Mouse (Mus musculus) neural tube, embryonic 12.5 days (tissue): ENCODE measurements at regions not wholly inside any gene's neighbourhood (a gene's known extent, or its start where the extent isn't known, plus 50 kb on each side); places are given as distances from the start of the nearest gene placed in this dataset.
A peak's percentile ranks its signal among the peaks of the same experiment; 100 is the strongest.

Experiments
- ATAC-seq: fragments of 200-750 bp; cut with Nextera tagmentation; 2 replicates; pipeline ENCODE4 v1.8.0; 2017; ENCODE audit warnings: low read depth, mild to moderate bottlenecking, moderate TSS enrichment, moderate library complexity; ENCODE audit not compliant: low FRiP score
- H3K27ac ChIP-seq: fragments of 300-500 bp; sonication (generic); 2 replicates; pipeline ENCODE4 v1.5.1; 2016
- H3K27me3 ChIP-seq: fragments of 300-500 bp; sonication (generic); replicated peaks from 2 replicates; pipeline ENCODE4 v1.6.1; 2016; ENCODE audit warnings: mild to moderate bottlenecking
- H3K36me3 ChIP-seq: fragments of 300-500 bp; sonication (generic); 2 replicates; pipeline ENCODE4 v1.6.1; 2016; ENCODE audit warnings: mild to moderate bottlenecking
- H3K4me1 ChIP-seq: fragments of 300-500 bp; sonication (generic); 2 replicates; pipeline ENCODE4 v1.6.1; 2016
- H3K4me2 ChIP-seq: fragments of 300-500 bp; sonication (generic); replicated peaks from 2 replicates; pipeline ENCODE4 v1.6.1; 2016; ENCODE audit warnings: mild to moderate bottlenecking
- H3K4me3 ChIP-seq: fragments of 300-500 bp; sonication (generic); 2 replicates; pipeline ENCODE4 v1.5.1; 2016
- H3K9ac ChIP-seq: fragments of 300-500 bp; sonication (generic); 2 replicates; pipeline ENCODE4 v1.6.1; 2016; ENCODE audit warnings: mild to moderate bottlenecking
- H3K9me3 ChIP-seq: fragments of 300-500 bp; sonication (generic); 2 replicates; pipeline ENCODE4 v1.6.1; 2016; ENCODE audit warnings: mild to moderate bottlenecking
- WGBS: fragments of 180-500 bp; shearing (Covaris S2); methylation state at CpG from one replicate; pipeline ENCODE4 v1.1.7; 2016; 5-methylcytosine and 5-hydroxymethylcytosine counted together

DNA sequence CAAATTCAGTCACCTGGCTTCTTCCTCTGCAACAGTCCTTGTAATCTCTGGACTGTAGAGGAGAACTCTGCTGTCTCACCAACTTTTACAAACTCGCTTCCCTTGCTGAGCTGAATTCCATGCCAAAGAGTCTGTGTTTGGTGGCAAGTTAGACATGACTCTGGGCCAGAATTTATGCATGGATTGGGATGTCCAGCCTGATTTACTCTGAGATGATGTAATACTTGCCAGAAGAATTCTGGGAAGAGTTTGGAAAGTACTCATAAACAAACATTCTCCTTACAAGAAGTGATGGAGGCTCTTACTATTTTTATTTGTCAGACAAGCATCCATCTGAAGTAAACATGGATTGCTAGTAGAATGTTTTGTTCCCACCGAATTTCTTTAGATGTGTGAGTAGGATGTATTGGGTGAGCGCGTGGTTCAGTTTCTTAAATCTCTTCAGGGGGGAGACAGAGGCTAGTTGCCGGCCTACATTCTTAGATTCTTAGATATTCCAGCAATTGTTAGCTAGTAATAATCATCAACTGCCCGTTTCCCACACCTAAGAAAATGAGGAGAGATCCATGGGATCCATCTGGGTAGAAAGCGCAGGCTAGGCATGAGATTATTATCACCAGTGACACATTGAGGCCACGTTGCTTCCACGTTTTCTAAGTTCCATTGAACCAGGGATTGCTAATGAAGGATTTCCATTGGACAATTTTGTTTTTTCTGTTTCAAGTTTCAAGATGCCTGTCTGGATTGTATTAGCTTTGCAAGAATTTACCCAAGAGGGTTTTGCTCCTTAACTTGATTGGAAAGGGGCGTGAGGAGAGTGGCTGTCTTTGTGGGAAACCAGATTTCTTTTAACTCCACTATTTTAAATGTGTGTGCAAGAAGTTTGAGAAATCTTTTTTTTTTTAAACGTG lies 89.3 kb upstream of the Gm10295 start:
- Histone ChIP-seq H3K27ac (no peak overlapping the region), H3K9me3 (no peaks in the 10 kb centered on the region), H3K27me3 (no peaks in the 10 kb centered on the region), H3K36me3 (no peaks in the 10 kb centered on the region), H3K4me2 (no peak overlapping the region), H3K4me1 (no peaks in the 10 kb centered on the region), H3K9ac (no peak overlapping the region), H3K4me3 (no peak overlapping the region)
- WGBS: 88% methylated on average over 11 of the region's 11 CpGs
- no peak for ATAC-seq

DNA sequence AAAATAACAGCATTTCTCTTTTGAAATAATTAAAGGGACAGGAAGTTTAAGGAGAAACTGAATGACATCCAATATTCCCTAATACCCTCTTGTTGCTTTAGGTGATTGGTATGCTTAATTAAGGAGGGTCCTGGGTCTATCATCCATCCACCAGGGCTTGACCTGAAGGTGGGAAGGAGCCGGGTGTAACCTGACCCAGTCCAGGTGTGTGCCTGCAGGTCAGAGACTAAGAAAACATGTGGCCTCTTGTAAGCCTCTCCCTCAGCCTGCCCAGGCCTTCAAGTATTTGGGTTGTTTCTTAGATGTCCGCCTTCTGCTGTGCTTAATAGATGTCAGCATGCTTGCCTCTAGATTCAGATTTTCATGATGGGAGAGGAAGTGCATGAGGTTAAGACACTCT lies 74.7 kb upstream of the Gm10295 start:
- Histone ChIP-seq H3K27me3 (no peaks in the 10 kb centered on the region), H3K9me3 (no peaks in the 10 kb centered on the region), H3K4me2 (no peak overlapping the region), H3K9ac (no peak overlapping the region), H3K36me3 (no peaks in the 10 kb centered on the region), H3K27ac (no peak overlapping the region), H3K4me1 (no peaks in the 10 kb centered on the region), H3K4me3 (no peak overlapping the region)
- WGBS: 76% methylated on average over 2 of the region's 2 CpGs
- no peak for ATAC-seq

DNA sequence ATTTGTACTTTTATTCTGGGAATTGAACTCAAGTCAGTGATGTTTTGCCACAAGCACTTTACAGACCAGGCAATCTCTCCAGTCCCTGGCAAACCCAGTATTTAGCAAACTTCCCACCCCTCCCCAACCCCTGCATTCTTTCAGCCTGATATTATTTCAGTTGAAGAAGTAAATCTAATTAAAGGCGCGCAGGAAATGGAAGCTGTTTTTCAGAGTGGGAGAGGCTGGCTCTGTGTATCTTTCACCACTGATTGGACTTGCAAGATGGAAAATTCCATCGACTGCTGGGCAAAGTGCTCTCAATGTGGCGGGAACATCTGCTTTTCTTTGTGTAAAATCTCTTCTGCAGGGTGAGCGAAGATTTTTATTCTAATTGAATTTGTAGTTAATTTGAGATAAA lies 68.0 kb upstream of the Gm10295 start:
- 89% methylated on average over 5 of the region's 5 CpGs for WGBS
- Histone ChIP-seq H3K27ac (no peak overlapping the region), H3K4me1 (no peaks in the 10 kb centered on the region), H3K4me3 (no peak overlapping the region), H3K36me3 (no peaks in the 10 kb centered on the region), H3K27me3 (no peaks in the 10 kb centered on the region), H3K9ac (no peak overlapping the region), H3K4me2 (no peak overlapping the region), H3K9me3 (no peaks in the 10 kb centered on the region)
- ATAC-seq: no peak

DNA sequence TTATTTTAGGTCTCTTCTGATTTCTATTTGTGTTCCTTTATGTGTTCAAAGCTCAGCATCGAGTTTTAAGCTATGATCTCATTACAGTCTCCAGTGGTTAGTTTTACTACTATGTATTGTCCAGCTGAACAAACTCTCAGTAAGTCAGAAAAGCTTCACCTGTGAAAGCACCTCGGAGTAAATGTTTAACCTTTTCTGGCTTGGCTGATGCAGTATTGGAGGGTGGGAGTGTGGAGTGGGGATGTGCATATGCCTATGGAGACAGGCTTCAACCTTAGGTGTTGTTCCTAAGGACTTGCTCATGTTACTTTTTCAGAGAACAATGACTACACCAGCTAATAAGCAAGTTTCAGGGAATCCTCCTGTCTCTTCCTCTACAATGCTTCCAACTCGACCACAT lies 67.6 kb upstream of the Gm10295 start:
- Histone ChIP-seq H3K4me3 (no peak overlapping the region), H3K9ac (no peak overlapping the region), H3K4me1 (no peaks in the 10 kb centered on the region), H3K36me3 (no peaks in the 10 kb centered on the region), H3K27me3 (no peaks in the 10 kb centered on the region), H3K27ac (no peak overlapping the region), H3K4me2 (no peak overlapping the region), H3K9me3 (no peaks in the 10 kb centered on the region)
- WGBS: 70% methylated on average over 3 of the region's 3 CpGs
- ATAC-seq: no peak

DNA sequence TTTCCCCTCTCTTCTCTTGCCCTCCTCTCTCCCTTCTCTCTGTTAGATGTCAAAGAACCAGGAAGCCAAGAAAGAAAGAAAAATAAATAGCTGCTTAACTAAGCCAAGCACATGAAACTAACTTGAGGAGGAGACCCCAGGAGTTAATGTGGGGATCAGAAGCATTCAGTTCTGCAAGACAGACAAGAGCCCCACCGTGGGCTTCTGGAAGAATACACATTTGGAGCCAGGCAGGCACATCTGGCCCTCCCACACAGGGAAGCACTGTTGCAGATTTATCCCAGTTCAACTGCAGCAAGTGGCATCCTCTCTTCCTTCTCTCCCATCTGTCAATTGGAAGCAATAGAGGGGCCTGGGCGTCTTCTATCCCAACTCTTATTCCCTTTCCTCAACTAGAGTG lies 63.5 kb upstream of the Gm10295 start:
- no peak overlapping the region for H3K4me2 ChIP-seq
- peaks cover 6% of the 10 kb centered on the region; the same call in 1 of the 2 replicates for H3K4me1 ChIP-seq
- no peak overlapping the region for H3K27ac ChIP-seq
- no peaks in the 10 kb centered on the region for H3K36me3 ChIP-seq
- 61% methylated on average over 2 of the region's 2 CpGs for WGBS
- H3K27me3 ChIP-seq: no peaks in the 10 kb centered on the region; the same call in 1 of the 2 replicates
- H3K4me3 ChIP-seq: no peak overlapping the region
- no peak for ATAC-seq
- H3K9me3 ChIP-seq: no peaks in the 10 kb centered on the region
- no peak overlapping the region for H3K9ac ChIP-seq

DNA sequence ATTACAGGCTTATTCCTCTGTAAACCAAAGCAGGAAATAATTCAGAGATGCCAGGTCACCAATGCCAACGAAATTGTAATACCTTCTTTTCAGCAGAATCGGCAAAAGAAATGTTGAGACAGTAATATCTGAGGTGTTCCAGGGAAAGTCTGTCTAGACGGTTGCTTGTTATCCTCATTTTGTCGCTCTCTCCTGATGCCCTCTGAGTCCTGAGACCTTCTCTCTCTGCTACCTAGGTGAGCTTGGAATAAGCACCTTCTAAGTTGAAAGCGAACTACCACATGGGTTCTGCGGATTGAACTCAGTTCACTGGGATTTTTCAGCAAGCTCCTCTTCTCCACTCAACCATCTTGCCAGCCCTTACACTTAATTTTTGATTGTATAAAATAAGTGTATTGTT lies 61.8 kb upstream of the Gm10295 start:
- H3K4me2 ChIP-seq: no peak overlapping the region
- no peak overlapping the region for H3K4me3 ChIP-seq
- ATAC-seq: no peak
- no peak overlapping the region for H3K27ac ChIP-seq
- no peaks in the 10 kb centered on the region for H3K9me3 ChIP-seq
- peaks cover 6% of the 10 kb centered on the region; the same call in 1 of the 2 replicates for H3K4me1 ChIP-seq
- no peak overlapping the region for H3K9ac ChIP-seq
- no peaks in the 10 kb centered on the region; the same call in 1 of the 2 replicates for H3K27me3 ChIP-seq
- H3K36me3 ChIP-seq: no peaks in the 10 kb centered on the region
- WGBS: 86% methylated on average over 6 of the region's 6 CpGs

DNA sequence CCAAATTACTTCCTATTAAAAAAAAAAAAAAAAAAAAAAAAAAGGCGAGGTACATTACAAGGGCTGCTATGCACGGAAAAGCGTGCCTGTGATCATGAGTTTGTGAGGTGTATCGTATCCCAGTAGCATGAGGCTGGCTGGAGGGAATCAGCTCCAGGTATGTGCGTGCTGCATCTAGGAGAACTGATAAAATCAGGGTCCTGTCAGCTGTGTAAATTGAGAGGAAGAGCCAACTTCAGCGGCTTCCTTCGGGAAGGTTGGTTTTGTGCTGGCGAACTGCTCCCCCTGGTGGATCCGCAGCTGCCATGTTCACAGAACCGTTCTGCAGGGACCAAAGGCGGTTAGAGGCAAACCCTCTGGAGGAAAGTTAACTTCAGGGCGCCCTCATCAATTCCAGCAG lies 60.8 kb upstream of the Gm10295 start:
- Histone ChIP-seq H3K9me3 (no peaks in the 10 kb centered on the region), H3K36me3 (no peaks in the 10 kb centered on the region), H3K27ac (no peak overlapping the region), H3K27me3 (no peaks in the 10 kb centered on the region; the same call in 1 of the 2 replicates), H3K4me1 (peaks cover 6% of the 10 kb centered on the region; the same call in 1 of the 2 replicates), H3K4me3 (no peak overlapping the region), H3K9ac (no peak overlapping the region), H3K4me2 (peak overlapping the region; percentile 54)
- peak; percentile 70 for ATAC-seq
- WGBS: 10% methylated on average over 12 of the region's 12 CpGs

DNA sequence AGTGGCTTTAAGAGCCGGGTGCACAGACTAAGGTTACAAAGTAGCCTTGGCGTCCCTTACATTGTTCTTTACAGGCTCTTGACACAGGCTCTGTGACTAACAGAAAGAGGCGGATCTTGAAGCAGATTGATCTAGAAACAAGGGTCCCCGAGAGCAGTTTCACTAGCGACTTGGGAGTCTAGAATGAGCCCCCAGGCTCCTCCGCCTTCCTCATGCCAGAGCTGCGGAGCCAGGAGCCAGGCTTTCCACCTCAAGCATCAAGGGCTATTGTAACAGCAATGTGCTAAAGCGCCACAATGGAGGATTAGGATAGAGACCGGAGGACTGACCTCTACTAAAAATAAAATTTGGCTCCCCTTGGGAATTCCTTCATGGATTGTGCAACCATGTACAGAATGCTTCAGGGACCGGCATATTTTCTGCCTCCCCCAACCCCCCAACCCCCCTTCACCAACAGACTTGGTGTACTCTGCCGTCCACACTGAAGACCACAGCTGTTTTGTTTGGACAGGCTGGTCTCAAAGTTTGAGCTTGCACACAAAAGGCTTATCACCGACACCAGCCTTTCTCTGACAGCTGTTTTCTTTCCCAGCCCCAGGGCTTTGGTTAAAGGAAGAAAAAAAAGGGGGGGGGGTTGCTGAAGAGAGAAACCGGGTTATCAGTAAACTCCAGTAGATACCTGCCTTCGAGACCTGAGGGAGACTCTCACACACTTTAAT lies 60.2 kb upstream of the Gm10295 start:
- Histone ChIP-seq H3K27me3 (no peaks in the 10 kb centered on the region; the same call in 1 of the 2 replicates), H3K4me3 (0 out of 2 replicates have a peak overlapping the region, but pooled peaks have one; percentile 5), H3K9me3 (no peaks in the 10 kb centered on the region), H3K27ac (no peak overlapping the region), H3K4me1 (peaks cover 6% of the 10 kb centered on the region; the same call in 1 of the 2 replicates), H3K36me3 (no peaks in the 10 kb centered on the region), H3K4me2 (peak overlapping the region; percentile 54), H3K9ac (0 out of 2 replicates have a peak overlapping the region, but pooled peaks have one; percentile 18)
- 11% methylated on average over 14 of the region's 14 CpGs for WGBS
- peak; percentile 67 for ATAC-seq

DNA sequence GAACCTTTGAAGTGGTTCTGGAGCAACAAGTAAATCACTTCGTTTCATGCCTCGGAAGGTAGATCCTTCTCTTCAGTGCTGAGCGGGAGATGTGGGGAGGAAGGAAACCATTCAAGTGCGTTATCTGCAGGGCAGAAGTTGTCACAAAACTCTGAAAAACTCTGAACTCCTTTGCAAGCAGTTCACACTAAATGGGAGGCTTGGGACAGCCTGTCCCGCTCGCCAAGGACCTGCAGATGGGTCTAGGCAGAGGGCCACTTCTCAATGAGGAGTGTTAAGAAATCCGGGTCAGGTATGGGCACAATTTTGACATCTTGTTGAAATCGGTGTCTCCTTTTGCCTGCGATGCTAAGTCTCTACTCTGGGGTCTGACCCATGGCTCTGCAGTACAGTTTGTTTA lies 58.6 kb upstream of the Gm10295 start:
- H3K9me3 ChIP-seq: no peaks in the 10 kb centered on the region
- H3K36me3 ChIP-seq: no peaks in the 10 kb centered on the region
- peaks cover 6% of the 10 kb centered on the region; the same call in 1 of the 2 replicates for H3K4me1 ChIP-seq
- no peak overlapping the region for H3K27ac ChIP-seq
- no peak overlapping the region for H3K9ac ChIP-seq
- ATAC-seq: no peak
- WGBS: 86% methylated on average over 9 of the region's 9 CpGs
- H3K4me3 ChIP-seq: no peak overlapping the region
- no peaks in the 10 kb centered on the region; the same call in 1 of the 2 replicates for H3K27me3 ChIP-seq
- no peak overlapping the region for H3K4me2 ChIP-seq

DNA sequence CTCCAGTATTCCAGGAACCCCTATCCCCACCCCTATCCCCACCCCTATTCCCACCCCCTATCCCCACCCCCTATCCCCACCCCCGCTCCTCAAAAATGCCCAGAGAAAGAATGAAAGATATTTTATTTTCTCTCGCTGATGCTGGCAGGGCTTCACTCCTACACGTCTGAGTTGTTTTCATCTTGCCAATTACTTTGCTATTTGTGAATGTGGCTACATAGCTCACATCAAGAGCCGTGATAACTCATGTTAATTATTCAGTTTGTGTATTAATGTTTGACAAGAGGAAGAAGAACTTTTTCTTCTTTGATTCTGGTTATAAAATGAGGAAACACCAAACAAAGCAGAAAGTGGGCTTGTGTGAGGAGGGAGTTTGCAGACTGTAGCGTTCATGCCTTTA lies 57.8 kb upstream of the Gm10295 start:
- Histone ChIP-seq H3K4me2 (no peak overlapping the region), H3K36me3 (no peaks in the 10 kb centered on the region), H3K4me3 (no peak overlapping the region), H3K9me3 (no peaks in the 10 kb centered on the region), H3K27me3 (no peaks in the 10 kb centered on the region; the same call in 1 of the 2 replicates), H3K9ac (no peak overlapping the region), H3K27ac (no peak overlapping the region), H3K4me1 (peaks cover 6% of the 10 kb centered on the region; the same call in 1 of the 2 replicates)
- no peak for ATAC-seq
- WGBS: 59% methylated on average over 5 of the region's 5 CpGs

DNA sequence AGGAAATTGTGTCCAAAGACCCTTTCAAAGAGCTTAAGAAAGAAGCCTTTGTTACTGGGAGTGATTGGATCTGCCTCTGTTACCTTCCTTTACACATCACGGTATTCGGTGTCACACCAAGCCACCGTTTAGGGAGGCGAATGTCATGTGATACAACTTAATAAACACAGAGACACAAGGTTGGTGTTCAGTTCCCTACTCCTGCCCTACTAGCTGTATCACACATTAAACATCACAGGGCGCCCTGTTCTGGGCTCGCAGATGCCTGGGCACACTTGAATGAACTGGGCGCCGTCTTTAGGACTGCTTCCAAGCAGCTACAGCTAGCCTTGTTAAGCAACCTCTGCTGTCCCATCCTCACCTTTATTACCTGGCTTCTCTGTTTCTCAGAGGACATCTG lies 55.0 kb upstream of the Gm10295 start:
- H3K27ac ChIP-seq: no peak overlapping the region
- H3K27me3 ChIP-seq: no peaks in the 10 kb centered on the region; the same call in 1 of the 2 replicates
- H3K9ac ChIP-seq: no peak overlapping the region
- H3K4me2 ChIP-seq: no peak overlapping the region
- no peak overlapping the region for H3K4me3 ChIP-seq
- H3K4me1 ChIP-seq: peaks cover under 1% of the 10 kb centered on the region; the same call in 1 of the 2 replicates
- no peaks in the 10 kb centered on the region for H3K9me3 ChIP-seq
- WGBS: 80% methylated on average over 8 of the region's 8 CpGs
- no peaks in the 10 kb centered on the region for H3K36me3 ChIP-seq
- ATAC-seq: no peak
